Mouse (Mus musculus) testis, adult 10 weeks (tissue): ENCODE measurements around the gene Meis1. TPM values are rescaled to one million over a fixed set of nuclear protein-coding genes. Genes with fewer than 3 reads are reported as not detected.

Source experiments
- polyA plus RNA-seq: library from polyadenylated mRNA; stranded (reverse); fragments of 350-450 nt; fragmentation: Illumina TruSeq; extraction: RNeasy Lipid Tissue Mini Kit (QIAGEN cat#74804); gene quantifications from one replicate; pipeline ENCODE4 v1.2.3, GENCODE M21; 2014; ENCODE audit warnings: low read depth, low replicate concordance

Meis1 gene
- 3.8 TPM for polyA plus RNA-seq

DNA sequence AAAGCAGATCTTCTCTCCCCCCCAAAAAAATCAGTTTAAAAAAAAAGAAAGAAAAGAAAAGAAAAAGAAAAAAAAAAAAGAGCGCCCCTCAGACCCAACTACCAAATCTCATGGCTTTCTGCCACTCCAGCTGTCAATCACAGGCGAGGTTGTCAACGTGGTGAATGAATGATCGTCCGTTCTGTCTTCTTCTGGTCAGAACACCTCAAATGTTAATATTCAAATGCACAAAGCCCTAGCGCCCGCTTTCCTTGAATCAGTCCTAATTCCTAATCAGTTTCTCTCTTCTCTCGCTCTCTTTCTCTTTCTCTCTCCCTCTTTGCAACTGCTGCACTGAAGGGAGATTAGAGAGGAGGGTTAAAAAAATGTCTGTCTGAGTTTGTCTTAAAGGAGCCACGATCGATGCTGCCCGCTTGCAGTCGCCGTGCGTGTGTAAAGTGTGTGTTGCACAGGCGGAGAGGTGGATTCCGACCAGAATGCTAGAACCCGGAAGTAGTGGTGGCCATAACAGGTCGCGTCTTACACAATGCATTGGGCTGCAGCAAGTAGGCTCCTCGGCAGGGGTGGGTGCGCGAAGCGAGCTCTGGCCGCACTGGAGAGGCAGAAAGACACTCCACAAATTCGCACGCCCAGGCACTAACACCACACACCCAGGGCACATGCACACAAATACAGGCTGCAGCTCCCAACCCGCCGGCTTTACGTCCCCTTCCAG lies at the start of gene Meis1:
Gene Meis1, minus strand, starts transcription at position 497 of the 715 bp plus-strand sequence.

